Mouse (Mus musculus): ENCODE data around the gene Adgrg6. TPM values are rescaled to one million over a fixed set of nuclear protein-coding genes. Genes with fewer than 3 reads are reported as not detected.

The Adgrg6 gene
- total RNA-seq (2023) = not detected

GRCm38 (mm10) chr10:14544941-14545717 lies at the start of gene Adgrg6:
Gene Adgrg6, minus strand, starts transcription at chr10:14545659.

Other genes with a start within 250 kb of the Adgrg6 start
- gene Vta1, start 159.9 kb upstream of the Adgrg6 start, total RNA-seq (2023) = 50.7 TPM
- not detected for gene Nmbr, start 159.9 kb upstream of the Adgrg6 start, total RNA-seq (2023)
- gene Gje1, start 172.6 kb upstream of the Adgrg6 start, total RNA-seq (2023) = not detected

All from CD4-positive naive resting alpha-beta T cell, adult 76 days (primary cell).